Mouse (Mus musculus): Measurements from ENCODE around the gene Gamt.
A peak's percentile ranks its signal among the peaks of the same experiment; 100 is the strongest.

The Gamt gene

GRCm38 (mm10) chr10:80285222-80286070 is 24.6 kb upstream of the Gamt start:
- no peak for DNase-seq (ENCODE audit: low spot score in 2 of 2)

DNA sequence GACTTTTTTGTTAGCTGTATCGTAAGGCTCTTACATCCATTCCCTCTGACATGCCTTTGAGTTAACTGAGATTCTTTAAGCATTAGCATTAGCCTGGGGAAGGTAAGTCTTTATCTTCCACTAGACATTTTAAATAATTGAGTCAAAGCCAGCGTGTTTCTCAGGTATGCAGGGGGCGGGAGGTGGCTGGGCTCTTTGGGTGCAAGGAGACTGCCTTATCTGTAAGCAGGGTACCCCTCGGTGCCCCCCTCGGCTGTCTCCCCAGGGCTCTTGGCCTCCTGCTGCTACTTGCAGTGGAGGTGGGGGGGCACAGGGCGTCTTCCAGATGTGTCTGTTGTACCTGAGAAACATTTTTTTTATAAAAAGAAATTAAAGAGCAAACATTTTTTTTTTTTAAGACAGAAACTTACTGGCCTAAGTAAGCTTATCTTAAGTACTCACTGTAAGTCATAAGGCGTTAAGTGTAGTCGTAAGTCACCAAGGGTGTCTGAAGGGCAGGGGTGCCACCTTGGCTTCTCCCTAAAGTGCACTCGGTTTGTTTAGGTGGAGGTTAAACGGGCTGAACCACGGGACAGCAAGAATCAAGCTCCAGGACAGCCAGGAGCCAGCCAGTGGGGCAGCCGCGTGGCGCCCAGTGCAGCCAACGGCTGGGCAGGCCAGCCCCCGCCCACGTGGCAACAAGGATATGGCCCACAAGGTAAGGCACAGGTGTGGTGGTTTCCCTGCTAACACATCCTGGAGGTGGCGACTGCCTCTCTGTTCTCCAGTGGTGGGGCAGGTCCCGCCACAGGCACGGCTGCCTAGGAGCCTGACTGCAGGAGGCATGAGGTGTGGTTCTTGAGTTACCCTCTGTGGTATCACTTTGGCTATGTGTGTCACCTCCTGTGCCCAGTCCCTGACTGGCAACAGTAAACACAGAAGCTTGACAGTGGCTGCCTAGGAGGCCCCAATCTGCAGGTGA is 21.9 kb upstream of the Gamt start:
- no peak for DNase-seq (ENCODE audit: low spot score in 2 of 2)

GRCm38 (mm10) chr10:80281921-80282371 is 21.1 kb upstream of the Gamt start:
- DNase-seq (ENCODE audit: low spot score in 2 of 2), result no peak

DNA sequence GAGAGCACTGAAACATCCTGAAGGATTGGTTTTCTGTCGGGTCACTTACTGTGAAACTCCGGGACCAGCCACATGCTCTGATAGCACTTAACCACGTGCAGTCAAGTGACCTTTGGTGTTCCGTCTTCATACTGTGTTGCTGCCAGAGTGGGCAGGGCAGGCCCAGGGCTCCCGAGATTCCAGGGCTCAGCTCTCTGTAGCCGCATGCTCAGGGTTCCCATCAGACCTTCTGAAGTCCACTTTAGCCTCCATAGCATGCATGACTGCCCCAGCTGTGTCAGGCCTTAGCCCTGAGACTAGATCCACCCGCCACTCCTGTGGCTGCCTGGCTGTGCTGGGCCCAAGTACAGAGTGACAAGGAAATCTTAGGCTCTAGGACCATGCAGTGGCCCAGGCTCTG is 20.5 kb upstream of the Gamt start:
- no peak for DNase-seq (ENCODE audit: low spot score in 2 of 2)

DNA sequence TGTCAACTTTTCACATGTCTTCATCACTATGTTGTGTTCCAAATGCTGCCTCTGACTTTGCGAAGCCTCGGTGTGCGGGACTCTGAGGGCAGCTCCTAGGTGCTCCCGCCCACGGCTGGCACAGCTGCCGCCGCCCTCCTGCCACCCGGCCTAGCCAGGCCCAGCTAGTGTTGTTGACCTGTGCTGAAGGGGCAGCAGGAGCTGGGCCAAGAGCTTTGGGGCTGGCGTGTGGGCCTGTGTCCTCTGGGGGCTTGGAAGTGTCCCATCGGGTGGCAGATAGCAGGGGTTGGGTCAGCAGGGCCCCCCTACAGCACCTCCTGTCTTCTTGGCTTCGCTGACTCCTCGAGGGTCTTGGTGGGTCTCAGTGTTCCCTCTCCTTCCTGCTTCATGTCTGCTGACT is 18.5 kb upstream of the Gamt start:
- no peak for DNase-seq (ENCODE audit: low spot score in 2 of 2)

- DNase-seq (ENCODE audit: low spot score in 2 of 2), result no peak
Observed at GRCm38 (mm10) chr10:80278390-80278789, 17.6 kb upstream of the Gamt start.

DNA sequence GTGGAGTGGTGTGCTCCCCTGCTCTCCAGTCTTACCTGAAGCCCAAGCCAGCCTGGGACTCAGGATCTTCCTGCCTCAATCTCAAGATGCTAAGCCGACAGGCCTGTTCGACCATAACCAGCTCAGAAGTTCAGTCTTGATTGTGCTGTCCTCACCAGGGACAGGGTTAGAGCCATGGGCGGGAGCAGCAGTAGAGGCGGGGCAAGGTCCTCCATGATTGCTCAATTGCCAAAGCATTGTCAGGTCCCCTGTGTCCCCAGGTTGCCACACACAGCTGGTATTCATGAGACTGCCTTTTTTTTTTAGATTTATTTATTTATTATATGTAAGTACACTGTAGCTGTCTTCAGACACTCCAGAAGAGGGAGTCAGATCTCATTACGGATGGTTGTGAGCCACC is 15.4 kb upstream of the Gamt start:
- no peak for DNase-seq (ENCODE audit: low spot score in 2 of 2)

DNA sequence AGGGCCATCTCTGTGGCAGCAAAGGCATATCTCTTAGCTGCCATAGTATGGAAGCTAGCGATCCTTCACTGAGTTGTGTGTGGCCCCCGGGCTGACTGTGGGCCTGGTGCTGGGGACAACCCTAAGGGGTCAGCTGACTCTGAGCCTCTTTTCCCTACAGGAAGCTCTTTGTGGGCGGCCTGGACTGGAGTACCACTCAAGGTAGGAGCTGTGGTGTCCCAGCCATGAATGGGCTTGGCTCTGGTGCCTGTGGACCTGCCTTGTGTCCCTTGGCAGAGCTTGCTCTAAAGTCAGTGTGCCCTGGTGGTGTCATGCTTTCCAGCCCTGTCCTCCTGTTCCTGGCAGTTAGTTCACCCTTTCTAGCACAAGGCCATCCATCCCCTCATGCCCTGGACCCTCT is 13.0 kb upstream of the Gamt start:
- DNase-seq (ENCODE audit: low spot score in 2 of 2), result no peak

- no peak for DNase-seq (ENCODE audit: low spot score in 2 of 2)
Observed at GRCm38 (mm10) chr10:80271870-80272585, 11.2 kb upstream of the Gamt start.

DNA sequence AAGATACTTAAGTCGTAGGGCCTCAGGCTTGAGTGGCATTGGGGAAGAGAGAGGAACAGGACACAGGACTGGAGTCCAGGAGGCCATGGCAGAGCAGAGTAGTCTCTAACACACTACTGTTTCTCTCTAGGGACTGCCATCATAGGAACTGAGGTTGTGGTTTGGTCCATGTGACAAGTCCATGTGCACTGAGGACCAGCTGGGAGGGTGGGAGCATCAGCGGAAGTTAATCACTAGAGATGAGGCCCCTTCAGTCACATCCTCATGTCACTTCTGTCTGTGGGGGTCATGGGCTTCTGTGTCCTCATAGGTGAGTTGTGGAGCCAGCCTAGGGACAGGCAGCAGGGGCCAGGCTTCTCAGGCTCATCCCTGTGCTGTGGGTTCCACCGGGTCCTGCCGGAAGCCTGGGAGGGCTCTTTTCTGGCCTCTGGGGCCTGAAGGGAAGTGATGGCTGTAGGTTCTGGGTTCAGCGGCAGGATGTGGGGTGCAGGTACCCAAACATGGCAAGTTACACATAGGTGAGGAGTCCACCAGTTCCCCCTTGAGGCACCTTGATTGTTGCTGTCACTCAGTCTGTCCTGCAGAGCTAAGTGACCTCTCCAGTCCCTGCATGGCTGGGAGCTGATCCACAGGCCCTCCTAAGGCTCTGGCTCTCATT is 10.5 kb upstream of the Gamt start:
- no peak for DNase-seq (ENCODE audit: low spot score in 2 of 2)

DNA sequence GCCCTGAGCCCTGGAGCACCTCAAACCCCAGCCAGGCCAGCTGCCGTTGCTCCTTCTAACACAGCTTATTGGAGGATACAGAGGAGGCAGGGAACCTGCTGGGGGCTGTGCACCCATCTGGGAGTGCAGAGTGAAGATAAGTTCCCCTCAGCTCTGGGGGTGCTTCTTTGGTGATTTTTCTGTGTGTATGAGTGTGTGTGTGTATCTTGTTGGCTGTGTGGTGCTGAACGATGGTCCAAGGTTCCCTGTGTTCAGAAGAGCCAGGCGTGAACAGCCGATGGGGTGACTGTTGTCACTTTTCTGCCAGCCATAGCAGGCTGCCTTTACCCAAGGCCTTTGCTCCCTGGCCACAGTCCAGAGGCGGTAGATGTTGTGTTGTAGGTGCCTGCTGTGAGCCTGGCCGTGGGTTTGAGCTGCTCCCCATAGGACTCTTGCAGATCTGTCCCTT is 9.9 kb upstream of the Gamt start:
- DNase-seq (ENCODE audit: low spot score in 2 of 2), result peak in 1 of 2 experiments; percentile 47

DNA sequence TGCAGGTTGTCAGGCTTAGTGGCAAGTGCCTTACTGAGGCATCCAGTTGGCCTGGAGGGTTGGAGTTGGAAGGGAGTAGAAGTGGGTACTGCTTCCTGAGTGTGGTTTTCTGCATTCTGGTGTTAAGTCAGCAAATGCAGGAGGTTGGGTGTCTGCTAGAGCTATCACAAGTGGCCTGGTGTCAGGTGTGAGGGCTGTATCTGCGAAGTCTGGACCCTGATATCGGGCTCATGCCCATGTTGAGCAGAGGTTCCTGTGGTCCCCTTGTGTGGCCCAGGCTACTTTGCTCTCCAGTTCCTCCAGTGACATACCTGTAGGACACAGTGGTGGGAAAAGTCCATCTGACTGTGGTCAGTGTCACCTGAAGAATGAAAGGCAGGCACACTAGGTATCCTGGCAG is 9.3 kb upstream of the Gamt start:
- no peak for DNase-seq (ENCODE audit: low spot score in 2 of 2)

- DNase-seq (ENCODE audit: low spot score in 2 of 2), result no peak
Observed at GRCm38 (mm10) chr10:80265149-80265486, 4.3 kb upstream of the Gamt start.

DNA sequence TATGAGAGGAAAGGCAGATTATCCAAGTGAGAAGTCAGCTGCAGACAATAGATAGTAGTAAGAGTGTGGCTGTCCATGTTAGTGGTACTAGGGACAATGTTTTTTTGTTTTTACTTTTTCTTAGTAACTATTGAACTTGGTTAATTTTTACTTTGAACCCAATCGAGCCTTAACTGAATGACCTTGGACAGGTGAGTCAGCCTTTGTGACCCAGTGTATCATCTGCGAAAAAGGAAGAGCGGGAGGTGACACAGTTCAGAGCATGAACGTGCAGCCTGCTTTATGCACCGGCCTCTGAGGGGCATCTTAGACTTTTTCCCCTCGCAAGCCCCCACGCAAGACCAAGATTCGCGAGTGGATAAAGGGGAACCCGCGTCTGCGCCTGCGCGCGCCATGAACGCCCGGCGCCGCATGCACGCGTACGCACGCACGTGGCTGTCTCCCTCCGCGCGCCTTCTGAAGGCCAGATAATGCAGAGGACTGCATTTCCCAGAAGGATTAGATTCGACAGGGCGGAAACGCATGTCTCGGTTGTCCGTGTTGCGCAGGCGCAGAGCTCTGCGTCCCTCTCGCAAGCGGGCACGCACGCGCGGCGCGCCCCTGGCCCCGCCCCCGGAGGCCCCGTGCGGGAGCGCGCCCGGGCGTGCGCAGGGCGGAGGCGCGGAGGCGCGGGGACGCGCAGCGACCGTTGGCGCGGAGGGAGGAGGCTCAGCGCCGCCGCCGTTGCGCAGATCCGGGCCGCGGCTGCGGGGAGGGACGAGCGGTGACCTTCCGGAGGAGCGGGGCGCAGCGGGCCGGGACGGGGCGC is 3.7 kb upstream of the Gamt start:
- peak; percentile 97 to 99 for DNase-seq (ENCODE audit: low spot score in 2 of 2)

DNA sequence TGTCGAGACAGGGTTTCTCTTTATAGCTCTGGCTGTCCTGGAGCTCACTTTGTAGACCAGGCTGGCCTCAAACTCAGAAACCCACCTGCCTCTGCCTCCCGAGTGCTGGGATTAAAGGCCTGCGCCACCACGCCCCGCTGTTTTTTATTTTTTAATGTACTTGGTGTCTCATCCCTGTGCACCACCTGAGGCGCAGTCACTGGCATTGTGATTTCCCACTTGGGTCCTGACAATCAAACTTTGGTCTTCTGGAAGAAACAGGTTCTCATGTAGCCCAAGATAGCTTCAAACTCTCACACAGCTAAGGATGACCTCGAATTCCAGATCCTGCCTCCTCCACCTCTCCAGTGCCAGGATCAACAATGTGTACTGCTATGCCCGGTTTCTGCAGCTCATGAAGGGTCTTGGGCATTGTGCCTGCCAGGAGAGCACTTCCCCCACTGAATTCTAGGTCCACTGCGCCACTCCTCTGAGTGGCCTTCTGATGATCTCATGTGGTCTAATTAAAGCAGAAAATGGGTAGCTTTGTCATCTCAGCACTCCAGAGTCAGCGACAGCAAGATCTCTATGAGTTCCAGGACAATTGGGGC is 2.1 kb upstream of the Gamt start:
- DNase-seq (ENCODE audit: low spot score in 2 of 2), result no peak

- no peak for DNase-seq (ENCODE audit: low spot score in 2 of 2)
Observed at GRCm38 (mm10) chr10:80262169-80262568, 1.4 kb upstream of the Gamt start.

- DNase-seq (ENCODE audit: low spot score in 2 of 2), result peak; percentile 87 to 96
Observed at GRCm38 (mm10) chr10:80261585-80261968, 765 bp upstream of the Gamt start.

- DNase-seq (ENCODE audit: low spot score in 2 of 2), result no peak
Observed at GRCm38 (mm10) chr10:80259861-80260641, 761 bp downstream of the Gamt start.

DNA sequence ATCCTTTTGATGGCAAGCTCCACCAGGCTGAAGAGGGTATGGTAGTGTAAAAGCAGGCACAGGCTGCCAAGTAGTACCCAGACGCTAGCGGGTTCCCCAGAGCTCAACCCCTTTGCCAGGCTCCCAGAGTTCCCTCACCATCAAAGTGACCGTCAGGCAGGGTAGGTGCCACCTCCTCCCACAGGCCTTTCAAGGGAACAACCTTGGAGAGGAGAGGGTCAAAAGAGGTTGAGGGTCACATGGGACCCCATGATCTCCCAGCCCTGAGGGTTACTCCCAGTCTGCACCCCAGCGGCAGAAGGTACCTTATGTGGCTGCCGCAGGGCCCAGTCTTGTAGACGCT is 1.4 kb downstream of the Gamt start:
- no peak for DNase-seq (ENCODE audit: low spot score in 2 of 2)

Measured in spleen, postnatal 10 days (tissue).